Mouse (Mus musculus) forebrain, embryonic 13.5 days (tissue): Measurements from ENCODE around the gene Haus8. TPM values are rescaled to one million over a fixed set of nuclear protein-coding genes. Genes with fewer than 3 reads are reported as not detected.
"Not testable (repeated sequence)": the region's sequence is repeated elsewhere in the genome, so short reads cannot be mapped to it uniquely, and the experiment has no call there.

Source experiments
- ATAC-seq: fragments of 200-750 bp; cut with Nextera tagmentation; 2 replicates; pipeline ENCODE4 v1.8.0; 2017
- H3K27ac ChIP-seq: fragments of 300-500 bp; sonication (generic); 2 replicates; pipeline ENCODE4 v1.5.1; 2015; ENCODE audit warnings: inconsistent platforms, mild to moderate bottlenecking, moderate library complexity
- H3K27me3 ChIP-seq: fragments of 300-500 bp; sonication (generic); 2 replicates; pipeline ENCODE4 v1.6.1; 2015; ENCODE audit warnings: mild to moderate bottlenecking, inconsistent platforms
- H3K36me3 ChIP-seq: fragments of 300-500 bp; sonication (generic); 2 replicates; pipeline ENCODE4 v1.6.1; 2015; ENCODE audit warnings: mild to moderate bottlenecking, inconsistent platforms; ENCODE audit not compliant: poor library complexity, severe bottlenecking
- H3K4me1 ChIP-seq: fragments of 300-500 bp; sonication (generic); 2 replicates; pipeline ENCODE4 v1.6.1; 2015; ENCODE audit warnings: inconsistent platforms
- H3K4me2 ChIP-seq: fragments of 300-500 bp; sonication (generic); 2 replicates; pipeline ENCODE4 v1.6.1; 2015; ENCODE audit warnings: inconsistent platforms, mild to moderate bottlenecking, moderate library complexity
- H3K4me3 ChIP-seq: fragments of 300-500 bp; sonication (generic); 2 replicates; pipeline ENCODE4 v1.5.1; 2015; ENCODE audit warnings: mild to moderate bottlenecking, inconsistent platforms
- H3K9ac ChIP-seq: fragments of 300-500 bp; sonication (generic); 2 replicates; pipeline ENCODE4 v1.6.1; 2015; ENCODE audit warnings: mild to moderate bottlenecking, inconsistent platforms
- H3K9me3 ChIP-seq: fragments of 300-500 bp; sonication (generic); replicated peaks from 2 replicates; pipeline ENCODE4 v1.6.1; 2016; ENCODE audit warnings: inconsistent platforms
- WGBS: fragments of 180-500 bp; shearing (Covaris S2); methylation state at CpG from one replicate; pipeline ENCODE4 v1.1.7; 2015; 5-methylcytosine and 5-hydroxymethylcytosine counted together
- polyA plus RNA-seq: library from polyadenylated mRNA; unstranded; fragments of >200 nt; fragmentation: Nextera tagmentation; extraction: Ambion mirVana; gene quantifications from 2 replicates; pipeline ENCODE4 v1.2.1, GENCODE M21; 2015

Haus8 gene
- polyA plus RNA-seq, 1 experiment from 2014 or later: 55.3 TPM

DNA sequence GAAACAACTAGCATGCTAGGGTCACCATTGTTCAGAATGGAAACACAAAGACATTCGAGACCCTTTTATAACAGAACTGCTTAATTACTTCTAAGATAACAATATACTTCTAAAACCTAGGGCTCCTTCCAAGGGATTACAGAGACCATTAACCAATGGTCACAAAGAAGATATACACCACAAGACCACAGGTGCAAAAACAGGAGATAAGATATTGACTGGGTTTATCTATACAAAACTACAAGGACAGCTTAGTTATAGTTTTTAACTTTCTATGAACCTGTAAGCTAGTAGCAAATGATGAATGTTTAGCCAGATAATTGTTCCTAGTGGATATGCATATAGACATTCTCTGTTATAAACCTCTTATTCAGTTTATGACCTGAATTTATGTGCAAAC, 30.1 kb upstream of the Haus8 start:
- Histone ChIP-seq H3K36me3 (peaks cover 31% of the 10 kb centered on the region), H3K27me3 (no peaks in the 10 kb centered on the region), H3K9me3 (peaks cover 11% of the 10 kb centered on the region), H3K9ac (no peak overlapping the region), H3K4me1 (no peaks in the 10 kb centered on the region), H3K27ac (no peak overlapping the region), H3K4me3 (no peak overlapping the region), H3K4me2 (no peak overlapping the region)
- whole genome bisulfite sequencing: 97% methylated on average over 1 of the region's 1 CpGs
- no peak for ATAC-seq

DNA sequence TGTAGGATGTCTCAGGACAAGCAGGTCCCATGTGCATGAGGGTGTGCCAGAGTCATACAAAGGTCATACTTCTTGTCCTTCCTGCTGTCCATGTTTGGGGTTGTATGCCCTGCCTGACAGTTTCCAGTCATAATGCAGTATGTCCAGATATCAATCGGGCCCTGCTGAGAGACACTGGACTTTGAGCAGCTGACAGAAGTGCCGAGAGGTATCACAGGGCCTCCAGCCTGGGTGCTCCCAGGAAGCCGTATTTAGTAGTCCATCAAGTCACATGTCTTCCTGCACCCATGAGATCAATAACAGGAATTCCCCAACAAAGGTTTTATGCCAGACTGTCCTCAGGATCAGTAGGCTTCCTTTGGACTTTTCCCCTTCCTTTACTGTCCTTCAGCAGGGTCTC, 27.0 kb upstream of the Haus8 start:
- no peak overlapping the region for H3K9ac ChIP-seq
- peaks cover 11% of the 10 kb centered on the region for H3K9me3 ChIP-seq
- WGBS: 99% methylated on average over 3 of the region's 3 CpGs
- no peaks in the 10 kb centered on the region for H3K27me3 ChIP-seq
- peaks cover 51% of the 10 kb centered on the region for H3K36me3 ChIP-seq
- no peak overlapping the region for H3K4me3 ChIP-seq
- no peak overlapping the region for H3K27ac ChIP-seq
- H3K4me2 ChIP-seq: no peak overlapping the region
- ATAC-seq: no peak
- no peaks in the 10 kb centered on the region for H3K4me1 ChIP-seq

DNA sequence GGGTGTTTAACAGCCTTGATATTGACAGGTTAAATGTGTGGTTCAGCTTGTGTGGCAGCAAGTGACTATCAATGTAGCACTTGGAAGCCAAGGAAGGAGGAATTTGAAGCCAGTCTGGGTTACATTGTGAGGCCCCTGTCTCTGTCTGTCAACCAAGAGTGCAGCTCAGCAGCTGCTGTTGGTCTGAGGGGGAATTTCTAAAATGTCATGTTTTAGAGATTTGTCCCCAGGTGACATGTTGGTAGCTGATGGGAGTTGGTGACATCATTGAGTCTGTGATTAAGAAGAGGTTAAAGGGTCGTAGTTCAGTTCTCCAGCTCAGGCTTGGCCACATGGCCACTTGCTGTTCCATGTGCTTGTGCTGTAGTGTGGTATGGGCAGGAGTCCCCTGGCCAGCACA, 24.7 kb upstream of the Haus8 start:
- no peak overlapping the region for H3K9ac ChIP-seq
- 84% methylated on average over 1 of the region's 1 CpGs for WGBS
- H3K9me3 ChIP-seq: peaks cover 7% of the 10 kb centered on the region
- no peak for ATAC-seq
- H3K27ac ChIP-seq: no peak overlapping the region
- no peak overlapping the region for H3K4me2 ChIP-seq
- H3K27me3 ChIP-seq: no peaks in the 10 kb centered on the region
- no peak overlapping the region for H3K4me3 ChIP-seq
- H3K36me3 ChIP-seq: peaks cover 36% of the 10 kb centered on the region
- no peaks in the 10 kb centered on the region for H3K4me1 ChIP-seq

DNA sequence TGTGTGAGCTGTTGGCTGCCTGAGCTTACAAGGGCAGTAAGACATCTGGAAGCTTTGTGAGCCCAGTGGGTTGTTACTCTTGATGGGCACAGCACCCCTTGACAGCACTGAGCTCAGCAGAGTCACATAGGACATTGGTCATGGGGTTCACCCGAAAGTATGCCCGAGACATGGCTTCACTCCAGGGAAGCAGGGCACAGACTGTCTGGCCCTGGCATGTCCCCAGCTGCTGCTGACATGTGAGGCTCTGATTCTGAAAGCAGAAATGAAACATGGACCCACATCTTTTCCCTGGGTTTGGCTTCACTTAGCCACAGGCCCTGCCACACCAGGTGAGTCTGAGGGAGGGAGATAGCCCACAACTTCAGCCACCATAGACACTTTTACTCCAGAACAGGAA, 24.1 kb upstream of the Haus8 start:
- Histone ChIP-seq H3K4me1 (no peaks in the 10 kb centered on the region), H3K4me3 (no peak overlapping the region), H3K9ac (no peak overlapping the region), H3K27me3 (no peaks in the 10 kb centered on the region), H3K4me2 (no peak overlapping the region), H3K36me3 (peaks cover 36% of the 10 kb centered on the region), H3K27ac (no peak overlapping the region), H3K9me3 (peaks cover under 1% of the 10 kb centered on the region; the same call in 1 of the 2 replicates)
- 100% methylated on average over 2 of the region's 2 CpGs for WGBS
- ATAC-seq: no peak

DNA sequence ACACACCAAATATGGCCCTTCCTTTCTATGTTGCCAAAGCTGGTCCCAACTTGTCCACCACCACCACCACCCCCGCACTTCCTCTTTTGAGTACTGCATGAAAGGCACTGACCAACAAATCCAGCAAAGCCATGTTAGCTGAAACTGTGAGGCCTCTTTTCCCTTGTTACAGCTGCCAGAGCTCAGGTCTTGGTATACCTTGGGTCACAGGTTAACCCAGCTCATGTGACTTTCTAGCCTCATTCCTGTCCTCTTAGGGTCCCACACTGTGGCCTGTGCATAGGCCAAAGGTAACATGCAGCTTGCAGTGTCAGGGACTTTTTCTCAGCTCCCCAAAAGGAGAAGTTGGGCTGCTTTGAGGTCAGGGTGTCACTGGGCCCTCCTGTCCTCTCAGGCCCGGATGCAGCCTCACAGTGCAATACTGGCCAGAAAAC, 23.5 kb upstream of the Haus8 start:
- ATAC-seq: no peak
- Histone ChIP-seq H3K4me3 (no peak overlapping the region), H3K4me1 (no peaks in the 10 kb centered on the region), H3K9me3 (no peaks in the 10 kb centered on the region), H3K36me3 (peaks cover 41% of the 10 kb centered on the region), H3K27me3 (no peaks in the 10 kb centered on the region), H3K4me2 (no peak overlapping the region), H3K27ac (no peak overlapping the region), H3K9ac (no peak overlapping the region)
- WGBS: 94% methylated on average over 2 of the region's 2 CpGs

DNA sequence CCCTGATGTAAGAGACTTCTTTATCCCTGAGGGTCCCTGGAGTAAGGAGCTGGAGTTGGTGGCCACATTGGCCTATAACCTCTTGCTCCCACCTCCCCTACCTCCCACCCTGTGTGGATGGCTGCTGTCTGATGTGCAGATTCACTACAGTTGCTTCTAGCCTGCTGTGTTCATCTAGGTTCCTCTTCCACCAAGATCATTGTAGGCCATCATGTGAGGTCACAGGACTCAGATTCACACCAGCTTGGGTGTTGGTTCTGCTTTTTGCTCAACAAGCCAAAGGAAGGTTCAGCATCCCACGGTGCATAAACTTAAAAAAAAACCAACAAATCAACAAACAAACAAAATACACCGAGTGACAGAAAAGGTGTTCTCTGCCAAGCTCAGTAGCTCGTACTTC, 21.2 kb upstream of the Haus8 start:
- not testable (repeated sequence) for H3K4me1 ChIP-seq, H3K9ac ChIP-seq, H3K27ac ChIP-seq, H3K4me2 ChIP-seq, H3K9me3 ChIP-seq, ATAC-seq, H3K27me3 ChIP-seq, H3K4me3 ChIP-seq
- WGBS: 92% methylated on average over 3 of the region's 3 CpGs
- peaks cover 52% of the 10 kb centered on the region for H3K36me3 ChIP-seq

DNA sequence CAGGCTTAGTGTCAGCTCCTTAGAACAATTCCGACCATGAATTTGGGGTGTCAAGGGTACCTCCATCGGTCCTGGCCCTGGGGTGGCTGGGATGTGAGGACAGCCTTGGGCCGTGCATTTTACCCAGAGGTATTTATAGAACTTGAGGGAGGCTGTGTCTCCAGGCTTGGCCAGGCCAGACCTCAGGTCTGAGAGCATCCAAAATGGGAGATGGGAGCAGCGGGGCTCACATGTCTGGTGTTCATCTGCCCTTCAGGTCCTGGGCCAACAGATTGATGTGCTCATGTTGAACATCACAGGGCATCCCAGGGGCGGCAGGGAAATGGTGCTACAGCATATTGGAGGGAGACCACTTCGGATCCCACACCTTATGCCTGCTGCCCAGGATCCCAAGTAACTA, 18.6 kb upstream of the Haus8 start:
- WGBS: 97% methylated on average over 6 of the region's 6 CpGs
- no peaks in the 10 kb centered on the region for H3K27me3 ChIP-seq
- H3K36me3 ChIP-seq: peaks cover 43% of the 10 kb centered on the region
- H3K27ac ChIP-seq: no peak overlapping the region
- H3K4me2 ChIP-seq: no peak overlapping the region
- no peak for ATAC-seq
- no peaks in the 10 kb centered on the region for H3K4me1 ChIP-seq
- no peak overlapping the region for H3K9ac ChIP-seq
- no peaks in the 10 kb centered on the region for H3K9me3 ChIP-seq
- H3K4me3 ChIP-seq: no peak overlapping the region

DNA sequence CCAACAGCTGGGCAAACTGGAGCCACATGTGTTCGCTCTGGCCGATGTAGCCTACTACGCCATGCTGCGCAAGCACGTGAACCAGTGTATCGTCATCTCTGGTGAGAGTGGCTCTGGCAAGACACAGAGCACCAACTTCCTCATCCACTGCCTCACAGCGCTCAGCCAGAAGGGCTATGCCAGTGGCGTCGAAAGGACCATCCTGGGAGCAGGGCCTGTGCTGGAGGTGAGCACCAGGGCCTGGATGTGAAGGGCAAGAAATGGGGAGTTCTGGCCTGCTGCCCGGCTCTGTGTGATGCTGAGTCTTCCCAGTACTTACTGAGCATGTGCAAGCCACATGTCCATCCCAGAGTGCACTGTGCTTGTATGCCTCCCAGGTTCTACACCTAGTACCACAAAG, 18.2 kb upstream of the Haus8 start:
- Histone ChIP-seq H3K4me3 (no peak overlapping the region), H3K27ac (no peak overlapping the region), H3K4me1 (no peaks in the 10 kb centered on the region), H3K9me3 (no peaks in the 10 kb centered on the region), H3K36me3 (peaks cover 40% of the 10 kb centered on the region), H3K4me2 (no peak overlapping the region), H3K27me3 (no peaks in the 10 kb centered on the region), H3K9ac (no peak overlapping the region)
- no peak for ATAC-seq
- 96% methylated on average over 10 of the region's 10 CpGs for WGBS

DNA sequence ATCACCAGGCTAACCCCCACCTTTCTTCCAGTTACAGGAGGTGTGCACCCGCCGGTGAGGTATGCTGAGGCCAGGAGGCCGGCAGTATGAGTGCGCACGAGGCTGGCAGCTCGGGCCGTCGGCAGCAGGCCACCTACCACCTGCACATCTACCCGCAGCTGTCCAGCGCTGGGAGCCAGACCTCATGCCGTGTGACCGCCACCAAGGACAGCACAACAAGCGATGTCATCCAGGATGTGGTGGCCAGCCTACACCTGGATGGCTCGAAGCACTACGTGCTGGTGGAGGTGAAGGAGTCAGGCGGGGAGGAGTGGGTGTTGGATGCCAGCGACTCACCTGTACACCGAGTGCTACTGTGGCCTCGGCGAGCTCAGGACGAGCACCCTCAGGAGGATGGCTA, 17.5 kb upstream of the Haus8 start:
- Histone ChIP-seq H3K4me2 (no peak overlapping the region), H3K9ac (no peak overlapping the region), H3K27me3 (no peaks in the 10 kb centered on the region), H3K4me1 (no peaks in the 10 kb centered on the region), H3K36me3 (peaks cover 37% of the 10 kb centered on the region), H3K9me3 (no peaks in the 10 kb centered on the region), H3K4me3 (no peak overlapping the region), H3K27ac (no peak overlapping the region)
- no peak for ATAC-seq
- WGBS: 96% methylated on average over 21 of the region's 21 CpGs

DNA sequence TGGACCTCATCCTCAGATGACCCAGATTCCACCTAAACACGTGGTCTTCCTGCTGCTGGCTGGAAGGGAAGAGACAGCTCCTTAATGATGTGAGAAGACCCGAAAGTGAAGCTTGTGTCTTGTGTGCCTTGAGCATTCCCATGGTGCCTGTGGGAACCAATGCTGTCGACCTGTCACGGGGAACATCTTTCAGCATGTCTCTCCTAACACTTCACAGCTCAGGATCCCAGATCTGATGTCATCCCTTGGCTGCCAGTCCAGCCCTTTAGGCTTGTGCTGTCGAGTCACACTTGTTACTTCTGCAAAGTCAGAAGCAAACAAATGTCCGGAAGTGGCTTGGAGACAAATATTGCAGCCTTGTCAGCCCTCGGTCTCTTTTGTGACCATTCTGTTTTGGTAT, 16.4 kb upstream of the Haus8 start:
- Histone ChIP-seq H3K36me3 (peaks cover 31% of the 10 kb centered on the region), H3K4me1 (no peaks in the 10 kb centered on the region), H3K4me2 (no peak overlapping the region), H3K27me3 (no peaks in the 10 kb centered on the region), H3K4me3 (no peak overlapping the region), H3K27ac (no peak overlapping the region), H3K9ac (no peak overlapping the region), H3K9me3 (no peaks in the 10 kb centered on the region)
- 90% methylated on average over 7 of the region's 7 CpGs for WGBS
- ATAC-seq: no peak

DNA sequence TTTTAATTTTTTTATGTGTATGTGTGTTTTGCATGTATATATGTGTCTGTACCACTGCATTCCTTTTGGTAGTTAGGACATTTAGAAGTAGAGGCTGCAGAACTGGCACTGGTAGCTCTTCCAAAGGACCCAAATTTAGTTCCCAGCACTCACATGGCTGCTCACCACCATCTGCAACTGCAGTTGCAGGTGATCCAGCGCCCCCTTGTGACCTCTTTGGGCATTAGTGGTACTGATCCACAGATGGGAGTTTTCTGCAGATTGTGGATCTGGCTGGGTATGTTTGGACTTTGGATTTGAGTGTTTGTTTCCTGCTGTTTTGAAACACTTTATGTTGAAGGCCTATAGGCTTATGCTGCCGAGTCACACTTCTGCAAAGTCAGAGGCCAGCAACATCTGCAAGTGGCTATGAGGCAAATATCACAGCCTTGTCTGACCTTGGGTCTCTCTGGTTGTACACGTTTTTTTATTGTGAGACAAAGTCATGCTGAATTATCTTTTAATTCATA, 15.8 kb upstream of the Haus8 start:
- Histone ChIP-seq H3K27me3 (no peaks in the 10 kb centered on the region), H3K9me3 (no peaks in the 10 kb centered on the region), H3K27ac (no peak overlapping the region), H3K4me1 (no peaks in the 10 kb centered on the region), H3K36me3 (peaks cover 31% of the 10 kb centered on the region), H3K4me2 (no peak overlapping the region), H3K4me3 (no peak overlapping the region), H3K9ac (no peak overlapping the region)
- WGBS: 60% methylated on average over 3 of the region's 3 CpGs
- no peak for ATAC-seq

DNA sequence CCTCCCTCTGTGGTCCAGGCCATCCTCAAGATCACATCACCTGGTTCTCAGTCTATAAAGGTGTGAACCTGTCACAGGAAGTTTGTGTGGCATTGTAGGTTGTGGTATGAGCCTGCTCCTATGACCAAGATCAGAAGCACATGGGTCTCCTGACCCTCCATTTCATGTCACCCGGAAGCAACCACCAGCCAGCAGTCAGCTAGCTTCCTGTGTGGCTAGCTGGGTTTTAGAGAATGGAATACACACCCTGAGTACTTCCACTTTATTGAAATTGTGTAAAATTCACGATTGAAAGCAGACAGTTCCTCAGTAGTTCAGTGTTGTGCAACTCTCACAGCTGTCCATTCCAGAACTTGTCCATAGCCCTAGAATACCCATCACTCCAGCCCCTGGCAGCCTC, 13.5 kb upstream of the Haus8 start:
- not testable (repeated sequence) for ATAC-seq
- 93% methylated on average over 2 of the region's 2 CpGs for WGBS

DNA sequence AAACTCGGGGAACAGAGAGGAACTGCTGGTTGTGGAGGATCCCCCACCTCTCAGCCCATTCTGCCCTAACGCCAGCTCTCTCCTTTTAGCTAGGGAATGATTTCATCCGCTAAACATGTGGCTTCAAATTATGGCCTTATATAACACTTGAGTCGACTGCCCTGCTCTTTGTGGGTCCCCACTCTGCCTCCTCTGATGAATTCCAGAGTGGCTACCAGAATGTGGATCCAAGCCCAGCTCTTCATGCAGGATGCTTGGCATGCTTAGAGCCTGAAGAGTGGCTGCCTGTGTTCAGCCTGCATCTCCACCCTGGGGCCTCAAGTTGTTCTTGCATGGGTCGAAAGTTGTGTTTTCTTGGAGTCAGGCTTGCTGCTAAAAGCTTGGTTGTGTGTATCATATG, 9.9 kb upstream of the Haus8 start:
- Histone ChIP-seq H3K4me2 (no peak overlapping the region), H3K27ac (no peak overlapping the region), H3K4me3 (no peak overlapping the region), H3K4me1 (no peaks in the 10 kb centered on the region), H3K36me3 (no peaks in the 10 kb centered on the region), H3K27me3 (no peaks in the 10 kb centered on the region), H3K9ac (no peak overlapping the region), H3K9me3 (no peaks in the 10 kb centered on the region)
- no peak for ATAC-seq
- 83% methylated on average over 5 of the region's 5 CpGs for WGBS

More for the DNA sequence above, 13.5 kb upstream of the Haus8 start:
- H3K4me2 ChIP-seq, H3K9ac ChIP-seq, H3K4me3 ChIP-seq, H3K27me3 ChIP-seq, H3K4me1 ChIP-seq, H3K9me3 ChIP-seq, H3K27ac ChIP-seq: not testable (repeated sequence)
- peaks cover 19% of the 10 kb centered on the region for H3K36me3 ChIP-seq
